In genomic region chr12:76239145-76239838, GRCm38 (mm10) we compare ENCODE assay signal across 26 mouse cellular contexts. TPM values are rescaled to one million over a fixed set of nuclear protein-coding genes. Genes with fewer than 3 reads are reported as not detected.
A peak's percentile ranks its signal among the peaks of the same experiment; 100 is the strongest.
DNase-seq lines count a peak whose midpoint lies in the region; ATAC-seq and TF ChIP-seq lines count a peak whose summit lies in the region.
"Had no signal": no experiment of that assay in that cellular context is flagged by ENCODE, and none has a peak within 500 bp of the region (broad histone marks: within the 10 kb centered on the region; RNA-seq: fewer than 3 reads in every experiment).

No protein-coding gene starts in this region.

- H3K36me3 ChIP-seq in MEL (ENCODE audit: control insufficient read depth in 1 of 2, insufficient read depth in 2 of 2, low read length in 2 of 2), result peaks cover 0 to 45% of the 10 kb centered on the region in 2 experiments; a peak in 2 of 4 replicates
- H3K36me3 ChIP-seq in liver, embryonic 14.5 days (replicated peaks; ENCODE audit: control insufficient read depth, insufficient read depth, low read depth), result no peaks in the 10 kb centered on the region
- no peaks in the 10 kb centered on the region for H3K36me3 ChIP-seq in limb, embryonic 10.5 days
- H3K36me3 ChIP-seq: embryonic facial prominence, embryonic 12.5 days; heart, embryonic 10.5 days; hindbrain, embryonic 15.5 days had no signal

- H3K4me2 ChIP-seq in liver, embryonic 14.5 days (ENCODE audit: low read depth), result peak overlapping the region; percentile 47
- H3K4me2 ChIP-seq: embryonic facial prominence, embryonic 12.5 days; forebrain, embryonic 13.5 days; hindbrain, embryonic 15.5 days had no signal

- peaks cover 4% of the 10 kb centered on the region; the same call in 1 of the 2 replicates for H3K79me2 ChIP-seq in MEL (ENCODE audit: control insufficient read depth, insufficient read depth, low read length, poor library complexity)

- peak overlapping the region; percentile 50 to 77 for H3K4me3 ChIP-seq in MEL (ENCODE audit: control insufficient read depth in 1 of 2, insufficient read depth in 1 of 2, low read depth in 2 of 2, low read length in 2 of 2)
- H3K4me3 ChIP-seq in liver, embryonic 14.5 days (ENCODE audit: insufficient read depth in 1 of 2, low read depth in 2 of 2, low read length in 2 of 2), result no peak overlapping the region
- no peak overlapping the region for H3K4me3 ChIP-seq in limb, embryonic 10.5 days
- H3K4me3 ChIP-seq in layer of hippocampus, adult 2 months, result no peak overlapping the region
- H3K4me3 ChIP-seq: embryonic facial prominence, embryonic 12.5 days; forebrain, embryonic 13.5 days; heart, embryonic 10.5 days; hindbrain, embryonic 15.5 days had no signal

- TF ChIP-seq POLR2A in MEL (IDR thresholded peaks at IDR 0.05; ENCODE audit: control insufficient read depth in 1 of 2, insufficient read depth in 1 of 2, low read depth in 1 of 2, low read length in 2 of 2, poor library complexity in 1 of 2), result peak in 1 of 2 experiments; percentile 65; a peak in 2 of 4 replicates

- TF ChIP-seq CTCF in MEL (IDR thresholded peaks at IDR 0.05 in 2 of 3, conservative IDR thresholded peaks at IDR 0.05 in 1 of 3; ENCODE audit: control insufficient read depth in 1 of 3, insufficient read depth in 1 of 3, low read depth in 2 of 3, low read length in 3 of 3, poor library complexity in 1 of 3, severe bottlenecking in 1 of 3), result no peak
- no peak for TF ChIP-seq CTCF in liver, embryonic 14.5 days (IDR thresholded peaks at IDR 0.05; ENCODE audit: low read depth)
- TF ChIP-seq CTCF in layer of hippocampus, adult 2 months (conservative IDR thresholded peaks at IDR 0.05), result no peak

- peak overlapping the region; percentile 77 for H3K9ac ChIP-seq in MEL (ENCODE audit: control insufficient read depth, low read depth, low read length, poor library complexity, severe bottlenecking)
- H3K9ac ChIP-seq in liver, embryonic 14.5 days (replicated peaks), result no peak overlapping the region
- H3K9ac ChIP-seq: embryonic facial prominence, embryonic 12.5 days; forebrain, embryonic 13.5 days; forebrain, postnatal 0 days; hindbrain, embryonic 15.5 days had no signal

- no peak for TF ChIP-seq RAD21 in MEL (IDR thresholded peaks at IDR 0.05; ENCODE audit: low read depth, low read length)

- no peaks in the 10 kb centered on the region for H3K27me3 ChIP-seq in MEL (ENCODE audit: control insufficient read depth in 1 of 2, insufficient read depth in 2 of 2, low read length in 2 of 2)
- no peaks in the 10 kb centered on the region for H3K27me3 ChIP-seq in liver, embryonic 14.5 days (ENCODE audit: control insufficient read depth, insufficient read depth, low read length)
- H3K27me3 ChIP-seq in limb, embryonic 10.5 days (ENCODE audit: low read depth, poor library complexity, severe bottlenecking), result no peaks in the 10 kb centered on the region
- H3K27me3 ChIP-seq: embryonic facial prominence, embryonic 12.5 days; forebrain, embryonic 13.5 days; hindbrain, embryonic 15.5 days had no signal

- TF ChIP-seq EP300 in MEL (IDR thresholded peaks at IDR 0.05; ENCODE audit: low read depth in 1 of 2, low read length in 2 of 2), result peak; percentile 80 to 85
- TF ChIP-seq EP300 in liver, embryonic 14.5 days (IDR thresholded peaks at IDR 0.05; ENCODE audit: low read depth), result no peak

- H3K4me1 ChIP-seq in MEL (ENCODE audit: control insufficient read depth in 1 of 2, insufficient read depth in 2 of 2, low read length in 2 of 2), result peaks cover 29 to 40% of the 10 kb centered on the region in 2 experiments
- H3K4me1 ChIP-seq in liver, embryonic 14.5 days (replicated peaks; ENCODE audit: control insufficient read depth in 2 of 2, insufficient read depth in 2 of 2, low read length in 1 of 2), result peaks cover 20 to 37% of the 10 kb centered on the region in 2 experiments
- peaks cover 7% of the 10 kb centered on the region for H3K4me1 ChIP-seq in limb, embryonic 10.5 days
- H3K4me1 ChIP-seq: embryonic facial prominence, embryonic 12.5 days; forebrain, embryonic 13.5 days; hindbrain, embryonic 15.5 days had no signal

- DNase-seq in MEL (ENCODE audit: low read depth, low spot score) (peak; percentile 76), liver (peak; percentile 55)
- no peak for DNase-seq in liver, embryonic 14.5 days (ENCODE audit: low read depth in 3 of 3, low spot score in 3 of 3)
- no peak for DNase-seq in limb, embryonic 10.5 days (ENCODE audit: low spot score)
- DNase-seq in gastrocnemius, postnatal 4 days (ENCODE audit: low spot score in 2 of 2), result no peak
- DNase-seq in thymus, postnatal 25 days, result no peak
- DNase-seq in layer of hippocampus, adult 2 months (ENCODE audit: low spot score in 2 of 2), result no peak
- DNase-seq: adrenal gland, postnatal 14 days; cerebellum, adult 11-12 months; cerebellum, adult 9-10 months; cerebellum, postnatal 25 days; forebrain, postnatal 0 days; gastrocnemius, postnatal 25 days; heart, adult 18-20 months; heart, postnatal 14 days had no signal

- 30% methylated on average over 10 of the region's 10 CpGs for WGBS in liver, embryonic 14.5 days (ENCODE audit: insufficient replicate concordance)
- 73% methylated on average over 10 of the region's 10 CpGs for WGBS in limb, embryonic 10.5 days

- H3K9me3 ChIP-seq in MEL (replicated peaks; ENCODE audit: insufficient read depth, low read length), result no peaks in the 10 kb centered on the region
- no peaks in the 10 kb centered on the region for H3K9me3 ChIP-seq in liver, embryonic 14.5 days (ENCODE audit: control insufficient read depth, low read length)
- H3K9me3 ChIP-seq in limb, embryonic 10.5 days (replicated peaks), result no peaks in the 10 kb centered on the region
- H3K9me3 ChIP-seq: embryonic facial prominence, embryonic 12.5 days; forebrain, embryonic 13.5 days; heart, embryonic 10.5 days; hindbrain, embryonic 15.5 days had no signal

- ATAC-seq in liver, embryonic 14.5 days (ENCODE audit: insufficient read depth), result no peak
- ATAC-seq: activated CD4-positive, CD25-positive, alpha-beta regulatory T cell, adult 4 months; forebrain, embryonic 13.5 days; forebrain, postnatal 0 days; inflammation-experienced regulatory T-cells, adult 6 months; Patski had no signal

- H3K27ac ChIP-seq in MEL (ENCODE audit: control insufficient read depth, low read depth, low read length), result peak overlapping the region; percentile 100
- H3K27ac ChIP-seq in liver, embryonic 14.5 days, result peak overlapping the region; percentile 44
- no peak overlapping the region for H3K27ac ChIP-seq in limb, embryonic 10.5 days
- no peak overlapping the region for H3K27ac ChIP-seq in layer of hippocampus, adult 2 months
- H3K27ac ChIP-seq: embryonic facial prominence, embryonic 12.5 days; forebrain, embryonic 13.5 days; heart, embryonic 10.5 days; hindbrain, embryonic 15.5 days had no signal

TF ChIP-seq in MEL, 35 proteins besides CTCF, POLR2A, EP300 and RAD21:
- TF ChIP-seq TBP (IDR thresholded peaks at IDR 0.05; ENCODE audit: low read depth, low read length), result peak; percentile 84
- no peak for TF ChIP-seq TAL1 (IDR thresholded peaks at IDR 0.05; ENCODE audit: low read length)
- TF ChIP-seq CHD2 (IDR thresholded peaks at IDR 0.05; ENCODE audit: low read length), result no peak
- TF ChIP-seq TCF12 (IDR thresholded peaks at IDR 0.05; ENCODE audit: low read depth, low read length), result peak; percentile 81
- peak; percentile 63 for TF ChIP-seq ETS1 (IDR thresholded peaks at IDR 0.05; ENCODE audit: low read depth, low read length)
- TF ChIP-seq CHD1 (IDR thresholded peaks at IDR 0.05; ENCODE audit: low read depth, low read length), result no peak; the same call in 1 of the 2 replicates
- peak; percentile 81 for TF ChIP-seq SIN3A (IDR thresholded peaks at IDR 0.05; ENCODE audit: low read length)
- TF ChIP-seq GATA1 (IDR thresholded peaks at IDR 0.05; ENCODE audit: low read depth, low read length), result peak; percentile 81
- TF ChIP-seq MYB (IDR thresholded peaks at IDR 0.05; ENCODE audit: low read depth, low read length), result peak; percentile 90
- TF ChIP-seq POLR2AphosphoS5 (IDR thresholded peaks at IDR 0.05; ENCODE audit: borderline replicate concordance, low read depth, low read length), result no peak
- TF ChIP-seq ZKSCAN1 (IDR thresholded peaks at IDR 0.05; ENCODE audit: low read depth, low read length), result no peak
- TF ChIP-seq MAX (IDR thresholded peaks at IDR 0.05; ENCODE audit: low read length), result peak; percentile 48; the same call in 1 of the 2 replicates
- TF ChIP-seq RCOR1 (IDR thresholded peaks at IDR 0.05; ENCODE audit: low read depth, low read length), result peak; percentile 60
- TF ChIP-seq MYC (IDR thresholded peaks at IDR 0.05; ENCODE audit: low read depth, low read length), result peak; percentile 59; the same call in 1 of the 2 replicates
- TF ChIP-seq POLR2AphosphoS2 (IDR thresholded peaks at IDR 0.05; ENCODE audit: low read length), result peak; percentile 76; the same call in 1 of the 2 replicates
- TF ChIP-seq ZMIZ1 (IDR thresholded peaks at IDR 0.05; ENCODE audit: low read depth, low read length), result peak; percentile 92
- 0 out of 2 replicates have a peak, but pooled peaks have one; percentile 37 for TF ChIP-seq MXI1 (IDR thresholded peaks at IDR 0.05; ENCODE audit: low read depth, low read length)
- peak; percentile 60 for TF ChIP-seq NELFE (IDR thresholded peaks at IDR 0.05; ENCODE audit: low read depth, low read length)
- TF ChIP-seq MAZ (IDR thresholded peaks at IDR 0.05; ENCODE audit: low read depth, low read length), result no peak

RNA-seq across cellular contexts. Expression of gene Tex21, which starts 7.3 kb away (rescaled TPM):
- 5.0 and 6.7 TPM in 2 replicates for total RNA-seq in MEL (2012; rRNA removed)
- 1 to 10 TPM in 1 of 2 experiments, not detected in 1; 4.4 TPM for polyA plus RNA-seq in MEL (2012; ENCODE audit: insufficient read depth in 1 of 2, insufficient read length in 2 of 2, low read depth in 1 of 2, low replicate concordance in 2 of 2, missing spikeins in 1 of 2)
- polyA plus RNA-seq in liver, embryonic 14.5 days (2012; rRNA removed), result 0.04 TPM in 1 of 2 replicates, not detected in the other
- polyA plus RNA-seq in liver, embryonic 14.5 days (2014; fragmentation: Nextera tagmentation; extraction: Ambion mirVana), result 0.14 TPM in 1 of 2 replicates, not detected in the other
- not detected in 2 replicates for polyA plus RNA-seq in limb, embryonic 10.5 days (2016; fragmentation: Nextera tagmentation; extraction: Ambion mirVana)
- total RNA-seq in gastrocnemius, postnatal 4 days (2021), result not detected
- not detected for total RNA-seq in layer of hippocampus, adult 2 months (2021)
- total RNA-seq: adrenal gland, adult 18-20 months; adrenal gland, postnatal 14 days; forebrain, postnatal 0 days; gastrocnemius, adult 18-20 months; gastrocnemius, postnatal 25 days; heart, adult 18-20 months; heart, postnatal 14 days; hematopoietic stem cell, adult 5-6 weeks had no signal
- polyA plus RNA-seq: activated CD4-positive, CD25-positive, alpha-beta regulatory T cell, adult 4 months; cortical plate, adult 2 months; embryonic facial prominence, embryonic 12.5 days; forebrain, embryonic 13.5 days; forebrain, postnatal 0 days; hindbrain, embryonic 15.5 days; inflammation-experienced regulatory T-cells, adult 6 months; Patski had no signal

RNA-seq across cellular contexts. Expression of gene Mthfd1, which starts 15.8 kb away (rescaled TPM):
- 217 and 231 TPM in 2 replicates for total RNA-seq in MEL (2012; rRNA removed)
- polyA plus RNA-seq in MEL (2012; ENCODE audit: insufficient read depth in 1 of 2, insufficient read length in 2 of 2, low read depth in 1 of 2, low replicate concordance in 2 of 2, missing spikeins in 1 of 2), result 100 to 1,000 TPM in 1 of 2 experiments, not detected in 1; 208 TPM
- 37.5 and 58.5 TPM in 2 replicates for polyA plus RNA-seq in liver, embryonic 14.5 days (2012; rRNA removed)
- 83.5 and 92.8 TPM in 2 replicates for polyA plus RNA-seq in liver, embryonic 14.5 days (2014; fragmentation: Nextera tagmentation; extraction: Ambion mirVana)
- 100 and 121 TPM in 2 replicates for polyA plus RNA-seq in limb, embryonic 10.5 days (2016; fragmentation: Nextera tagmentation; extraction: Ambion mirVana)
- 10 to 100 TPM; 22.9 to 25.5 TPM for total RNA-seq in gastrocnemius, postnatal 4 days (2021)
- total RNA-seq in layer of hippocampus, adult 2 months (2021), result 10 to 100 TPM; 42.6 to 47.5 TPM

Comparison
In these comparisons a context has a peak if more than half of its experiments do, and no peak if none do; other contexts are left out.
1. DNase-seq: peak in MEL (single experiment) and liver (single experiment); none in liver, embryonic 14.5 days (0 of 3), limb, embryonic 10.5 days (single experiment), gastrocnemius, postnatal 4 days (0 of 2), thymus, postnatal 25 days (single experiment) and layer of hippocampus, adult 2 months (0 of 2).
2. H3K27ac ChIP-seq: peak in MEL (single experiment) and liver, embryonic 14.5 days (single experiment); none in limb, embryonic 10.5 days (single experiment) and layer of hippocampus, adult 2 months (single experiment).
3. H3K4me3 ChIP-seq: peak in MEL (2 of 2); none in liver, embryonic 14.5 days (0 of 2), limb, embryonic 10.5 days (single experiment) and layer of hippocampus, adult 2 months (single experiment).